Mouse (Mus musculus) embryo, embryonic 11 days (tissue): ENCODE results near the gene Elf1.

ENCODE experiments used
- DNase-seq: peaks from one replicate; pipeline ENCODE4 v3.0.0-alpha.2; 2015

The Elf1 gene

DNA sequence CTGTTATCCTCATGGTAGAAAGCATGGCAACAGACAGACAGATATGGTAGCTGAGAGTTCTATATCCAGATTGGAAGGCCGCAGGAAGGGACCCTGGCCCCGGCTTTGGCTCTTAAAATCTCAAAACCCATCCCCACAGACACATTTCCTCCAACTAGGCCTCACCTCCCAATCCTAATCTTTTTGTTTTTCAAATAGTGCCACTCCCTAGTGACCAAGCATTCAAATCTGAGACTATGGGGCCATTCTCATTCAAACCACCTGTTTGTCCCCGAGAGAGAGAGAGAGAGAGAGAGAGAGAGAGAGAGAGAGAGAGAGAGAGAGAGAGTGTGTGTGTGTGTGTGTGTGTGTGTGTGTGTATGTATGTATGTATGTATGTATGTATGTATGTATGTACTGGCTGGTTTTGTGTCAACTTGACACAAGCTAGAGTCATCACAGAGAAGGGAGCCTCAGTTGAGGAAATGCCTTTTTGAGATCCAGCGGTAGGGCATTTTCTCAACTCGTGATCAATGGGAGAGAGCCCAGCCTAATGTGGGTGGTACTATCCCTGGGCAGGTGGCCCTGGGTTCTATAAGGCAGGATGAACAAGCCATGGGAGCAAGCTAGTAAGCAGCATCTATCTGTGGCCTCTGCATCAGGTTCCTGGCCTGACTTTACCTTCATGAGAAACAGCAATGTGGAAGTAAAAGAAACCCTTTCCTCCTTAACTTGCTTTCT is 102.7 kb downstream of the Elf1 start:
- no peak for DNase-seq

GRCm38 (mm10) chr14:79586499-79587138 is 105.6 kb downstream of the Elf1 start:
- no peak for DNase-seq

- DNase-seq, result peak; percentile 97
Observed at GRCm38 (mm10) chr14:79587139-79587851, 106.3 kb downstream of the Elf1 start, which contains the start of gene Sugt1. TSS of gene Sugt1 (plus strand) at chr14:79587691.

- no peak for DNase-seq
Observed at GRCm38 (mm10) chr14:79587852-79588229, 106.8 kb downstream of the Elf1 start.

DNA sequence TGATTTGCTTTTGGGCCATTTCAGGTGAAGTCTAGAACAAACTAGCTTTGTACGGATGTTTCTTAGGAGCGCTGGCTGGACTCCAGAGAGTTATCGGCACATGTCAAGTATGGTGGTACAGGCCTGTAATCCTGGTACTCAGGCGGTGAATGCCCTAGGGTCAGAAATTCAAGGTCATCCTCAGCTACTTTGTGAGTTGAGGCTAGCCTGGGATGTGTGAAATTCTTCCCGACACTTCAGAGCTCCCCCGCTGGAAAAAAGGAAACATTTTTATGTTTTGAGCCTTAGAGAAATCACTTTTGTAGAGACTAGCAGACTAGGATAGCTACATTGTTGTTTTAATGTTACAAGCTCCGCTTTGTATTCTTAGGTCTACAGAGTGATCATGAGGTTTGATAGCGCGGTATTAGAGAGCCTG is 107.5 kb downstream of the Elf1 start:
- DNase-seq, result no peak

DNA sequence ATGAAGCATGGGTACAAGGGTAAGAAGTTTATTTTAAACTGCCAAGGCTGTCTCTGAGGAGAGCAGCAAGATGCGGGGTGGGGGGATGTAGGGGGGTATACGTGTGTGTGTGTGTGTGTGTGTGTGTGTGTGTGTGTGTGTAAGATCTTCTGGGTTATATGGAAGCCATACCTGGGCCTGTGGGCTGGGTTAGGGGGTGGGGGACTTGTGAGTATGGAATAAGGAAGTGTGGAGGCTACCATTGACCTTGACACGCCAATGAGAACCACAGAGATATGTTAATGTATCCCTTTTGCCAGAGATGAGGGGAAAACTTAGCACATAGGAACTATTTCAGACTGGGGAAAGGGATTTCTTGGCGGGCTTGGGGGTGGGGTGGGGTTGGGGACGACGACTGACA is 108.4 kb downstream of the Elf1 start:
- DNase-seq, result no peak

GRCm38 (mm10) chr14:79590916-79591315 is 109.9 kb downstream of the Elf1 start:
- DNase-seq, result no peak

- no peak for DNase-seq
Observed at GRCm38 (mm10) chr14:79591611-79592010, 110.6 kb downstream of the Elf1 start.

GRCm38 (mm10) chr14:79594069-79594468 is 113.1 kb downstream of the Elf1 start:
- DNase-seq, result no peak

GRCm38 (mm10) chr14:79596602-79597001 is 115.6 kb downstream of the Elf1 start:
- DNase-seq, result no peak

- DNase-seq, result no peak
Observed at GRCm38 (mm10) chr14:79605881-79606280, 124.9 kb downstream of the Elf1 start.

- DNase-seq, result no peak
Observed at GRCm38 (mm10) chr14:79606392-79606791, 125.4 kb downstream of the Elf1 start.

GRCm38 (mm10) chr14:79606867-79607266 is 125.9 kb downstream of the Elf1 start:
- no peak for DNase-seq

- DNase-seq, result no peak
Observed at GRCm38 (mm10) chr14:79607352-79607751, 126.4 kb downstream of the Elf1 start.

- no peak for DNase-seq
Observed at GRCm38 (mm10) chr14:79608286-79608685, 127.3 kb downstream of the Elf1 start.

DNA sequence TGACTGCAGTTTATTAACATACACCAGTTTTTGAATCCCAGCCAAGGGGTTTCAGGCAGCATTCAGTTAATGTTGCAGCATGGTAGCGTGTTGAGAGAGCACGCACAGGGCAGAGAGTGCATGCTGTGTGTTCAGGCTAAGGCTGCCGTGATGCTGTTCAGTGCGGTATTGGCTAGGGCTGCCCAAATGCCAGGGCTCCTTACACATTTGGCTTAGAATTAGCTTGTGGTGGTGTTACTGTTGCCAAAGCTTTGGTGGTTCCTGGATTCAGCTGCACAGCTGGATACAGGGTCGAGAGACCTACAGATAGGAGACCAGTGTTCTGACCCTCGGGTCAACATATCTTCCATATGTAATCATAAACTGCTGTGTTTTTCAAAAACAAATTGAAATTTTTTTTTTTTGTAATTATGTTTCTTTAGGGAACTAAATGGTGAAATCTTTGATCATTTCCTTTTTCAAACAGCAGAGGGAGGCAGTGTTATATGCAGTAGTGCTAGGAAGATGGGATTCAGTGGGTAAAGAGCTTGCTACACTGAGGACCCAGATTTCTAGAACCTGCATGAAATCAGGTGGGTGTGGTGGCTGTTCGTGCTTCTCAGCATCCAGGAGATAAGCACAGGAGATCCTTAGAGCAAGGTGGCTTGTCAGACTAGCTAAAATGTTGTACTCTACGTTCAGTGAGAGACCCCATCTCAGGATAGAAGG is 136.3 kb downstream of the Elf1 start:
- peak; percentile 33 for DNase-seq

DNA sequence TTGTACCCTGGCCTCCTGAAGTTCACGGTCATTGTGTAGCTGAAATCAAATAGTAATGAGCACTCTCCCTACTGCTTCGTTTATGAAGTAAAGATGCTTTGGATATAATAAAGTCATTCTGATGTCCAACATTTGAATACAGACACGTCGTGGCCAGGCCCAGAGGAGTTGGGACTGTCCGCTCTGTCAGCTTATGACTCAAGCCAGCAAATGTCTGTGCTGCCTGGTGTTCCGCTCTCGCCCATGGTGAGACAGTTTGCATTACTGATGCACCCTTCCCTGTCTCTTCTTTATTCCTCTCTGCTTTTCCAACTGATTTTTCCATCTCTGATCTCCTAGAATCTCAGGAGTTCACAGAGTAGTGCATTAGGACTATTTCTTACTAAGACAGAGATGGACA is 138.8 kb downstream of the Elf1 start:
- DNase-seq, result no peak

DNA sequence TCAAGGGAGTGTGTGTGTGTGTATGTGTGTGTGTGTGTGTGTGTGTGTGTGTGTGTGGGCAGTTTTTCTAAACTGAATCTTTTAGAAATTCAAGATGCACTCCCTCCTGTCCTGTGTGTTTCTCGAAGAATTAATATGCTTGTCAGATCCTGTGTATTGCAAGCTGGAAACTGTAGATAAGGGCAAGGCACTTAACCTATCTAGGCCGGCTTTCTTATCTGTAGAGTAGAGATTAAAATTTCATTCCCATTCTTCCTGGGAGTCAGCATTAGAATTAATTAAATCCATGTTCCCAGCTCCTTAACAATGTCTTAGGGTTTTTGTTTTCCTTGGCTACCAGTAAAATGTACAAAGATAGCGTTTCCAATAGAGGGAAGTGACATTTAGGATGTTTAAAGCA is 140.1 kb downstream of the Elf1 start:
- no peak for DNase-seq
